Mouse (Mus musculus): ENCODE measurements around the gene Slc2a3. TPM values are rescaled to one million over a fixed set of nuclear protein-coding genes. Genes with fewer than 3 reads are reported as not detected.
A peak's percentile ranks its signal among the peaks of the same experiment; 100 is the strongest.
"Not testable (repeated sequence)": the region's sequence is repeated elsewhere in the genome, so short reads cannot be mapped to it uniquely, and the experiment has no call there.

Slc2a3 gene
- polyA plus RNA-seq, 1 experiment from 2014 or later = 9.3 TPM

- H3K4me1 ChIP-seq = peaks cover 23% of the 10 kb centered on the region
- H3K27ac ChIP-seq = no peak overlapping the region; the same call in 1 of the 2 replicates
- H3K4me3 ChIP-seq = no peak overlapping the region
- H3K9ac ChIP-seq = no peak overlapping the region
- WGBS = 50% methylated on average over 10 of the region's 10 CpGs
- H3K36me3 ChIP-seq (ENCODE audit: poor library complexity, severe bottlenecking) = no peaks in the 10 kb centered on the region
- peak; percentile 69 for ATAC-seq
- no peaks in the 10 kb centered on the region for H3K9me3 ChIP-seq (replicated peaks)
- no peak overlapping the region; the same call in 1 of the 2 replicates for H3K4me2 ChIP-seq
- H3K27me3 ChIP-seq = no peaks in the 10 kb centered on the region
Observed at GRCm38 (mm10) chr6:122769771-122770759, 31.4 kb downstream of the Slc2a3 start.

GRCm38 (mm10) chr6:122768256-122768655 is 33.2 kb downstream of the Slc2a3 start:
- H3K9ac ChIP-seq = no peak overlapping the region
- H3K36me3 ChIP-seq (ENCODE audit: poor library complexity, severe bottlenecking) = no peaks in the 10 kb centered on the region
- no peak for ATAC-seq
- no peak overlapping the region for H3K4me2 ChIP-seq
- 67% methylated on average over 5 of the region's 5 CpGs for WGBS
- H3K27me3 ChIP-seq = peaks cover 6% of the 10 kb centered on the region; the same call in 1 of the 2 replicates
- no peak overlapping the region for H3K4me3 ChIP-seq
- H3K9me3 ChIP-seq (replicated peaks) = no peaks in the 10 kb centered on the region
- peaks cover 26% of the 10 kb centered on the region for H3K4me1 ChIP-seq
- no peak overlapping the region for H3K27ac ChIP-seq

- not testable (repeated sequence) for ATAC-seq; H3K27ac ChIP-seq; H3K9me3 ChIP-seq (replicated peaks); H3K4me3 ChIP-seq; H3K36me3 ChIP-seq (ENCODE audit: poor library complexity, severe bottlenecking); H3K9ac ChIP-seq; H3K4me2 ChIP-seq; H3K27me3 ChIP-seq
- 51% methylated on average over 3 of the region's 3 CpGs for WGBS
- peaks cover 26% of the 10 kb centered on the region for H3K4me1 ChIP-seq
Observed at GRCm38 (mm10) chr6:122767012-122767411, 34.4 kb downstream of the Slc2a3 start.

- H3K36me3 ChIP-seq (ENCODE audit: poor library complexity, severe bottlenecking) = no peaks in the 10 kb centered on the region
- peaks cover 26% of the 10 kb centered on the region for H3K4me1 ChIP-seq
- no peak for ATAC-seq
- no peak overlapping the region for H3K27ac ChIP-seq
- H3K27me3 ChIP-seq = peaks cover 10% of the 10 kb centered on the region; the same call in 1 of the 2 replicates
- H3K4me3 ChIP-seq = no peak overlapping the region; the same call in 1 of the 2 replicates
- no peaks in the 10 kb centered on the region for H3K9me3 ChIP-seq (replicated peaks)
- peak overlapping the region; percentile 76 for H3K4me2 ChIP-seq
- H3K9ac ChIP-seq = no peak overlapping the region
- 10% methylated on average over 5 of the region's 5 CpGs for WGBS
Observed at GRCm38 (mm10) chr6:122766145-122766968, 35.1 kb downstream of the Slc2a3 start.

- Histone ChIP-seq H3K4me3 (peak overlapping the region; percentile 52), H3K27ac (peak overlapping the region; percentile 78), H3K9ac (peak overlapping the region; percentile 70), H3K27me3 (peaks cover 10% of the 10 kb centered on the region; the same call in 1 of the 2 replicates), H3K36me3 (ENCODE audit: poor library complexity, severe bottlenecking) (no peaks in the 10 kb centered on the region), H3K4me1 (peaks cover 25% of the 10 kb centered on the region), H3K4me2 (peak overlapping the region; percentile 76), H3K9me3 (replicated peaks) (no peaks in the 10 kb centered on the region)
- 4% methylated on average over 9 of the region's 9 CpGs for WGBS
- ATAC-seq = no peak
Observed at GRCm38 (mm10) chr6:122765298-122765956, 36.0 kb downstream of the Slc2a3 start.

- peaks cover 10% of the 10 kb centered on the region; the same call in 1 of the 2 replicates for H3K27me3 ChIP-seq
- H3K36me3 ChIP-seq (ENCODE audit: poor library complexity, severe bottlenecking) = no peaks in the 10 kb centered on the region
- peak overlapping the region; percentile 52 for H3K4me3 ChIP-seq
- peak; percentile 88 for ATAC-seq
- H3K9ac ChIP-seq = peak overlapping the region; percentile 70
- WGBS = under 1% methylated on average over 56 of the region's 56 CpGs
- peak overlapping the region; percentile 78 for H3K27ac ChIP-seq
- no peaks in the 10 kb centered on the region for H3K9me3 ChIP-seq (replicated peaks)
- H3K4me1 ChIP-seq = peaks cover 17% of the 10 kb centered on the region
- peak overlapping the region; percentile 76 for H3K4me2 ChIP-seq
Observed at GRCm38 (mm10) chr6:122764446-122765297, 36.8 kb downstream of the Slc2a3 start.

- H3K27ac ChIP-seq = peak overlapping the region; percentile 78; the same call in 1 of the 2 replicates
- no peaks in the 10 kb centered on the region for H3K36me3 ChIP-seq (ENCODE audit: poor library complexity, severe bottlenecking)
Observed at GRCm38 (mm10) chr6:122763844-122764445, 37.5 kb downstream of the Slc2a3 start.

GRCm38 (mm10) chr6:122762952-122763700 is 38.3 kb downstream of the Slc2a3 start:
- H3K27ac ChIP-seq = no peak overlapping the region
- H3K36me3 ChIP-seq (ENCODE audit: poor library complexity, severe bottlenecking) = no peaks in the 10 kb centered on the region
- peaks cover 10% of the 10 kb centered on the region; the same call in 1 of the 2 replicates for H3K27me3 ChIP-seq
- H3K9me3 ChIP-seq (replicated peaks) = no peaks in the 10 kb centered on the region
- H3K4me1 ChIP-seq = peaks cover 14% of the 10 kb centered on the region
- 80% methylated on average over 11 of the region's 11 CpGs for WGBS
- no peak overlapping the region for H3K4me2 ChIP-seq
- H3K4me3 ChIP-seq = no peak overlapping the region
- H3K9ac ChIP-seq = no peak overlapping the region
- no peak for ATAC-seq

More at GRCm38 (mm10) chr6:122763844-122764445, 37.5 kb downstream of the Slc2a3 start:
- Histone ChIP-seq H3K9me3 (replicated peaks) (no peaks in the 10 kb centered on the region), H3K4me1 (peaks cover 14% of the 10 kb centered on the region), H3K27me3 (peaks cover 10% of the 10 kb centered on the region; the same call in 1 of the 2 replicates), H3K9ac (peak overlapping the region; percentile 70), H3K4me2 (peak overlapping the region; percentile 76), H3K4me3 (peak overlapping the region; percentile 52)
- WGBS = 31% methylated on average over 17 of the region's 17 CpGs
- ATAC-seq = peak; percentile 31

- ATAC-seq = no peak
- no peaks in the 10 kb centered on the region for H3K9me3 ChIP-seq (replicated peaks)
- WGBS = 67% methylated on average over 3 of the region's 3 CpGs
Observed at GRCm38 (mm10) chr6:122762480-122762879, 39.0 kb downstream of the Slc2a3 start.

GRCm38 (mm10) chr6:122761901-122762300 is 39.5 kb downstream of the Slc2a3 start:
- peaks cover 10% of the 10 kb centered on the region; the same call in 1 of the 2 replicates for H3K27me3 ChIP-seq
- ATAC-seq = no peak
- no peak overlapping the region for H3K27ac ChIP-seq
- no peaks in the 10 kb centered on the region for H3K36me3 ChIP-seq (ENCODE audit: poor library complexity, severe bottlenecking)
- peaks cover 14% of the 10 kb centered on the region for H3K4me1 ChIP-seq
- H3K4me3 ChIP-seq = 0 out of 2 replicates have a peak overlapping the region, but pooled peaks have one; percentile 39
- no peak overlapping the region for H3K4me2 ChIP-seq
- no peaks in the 10 kb centered on the region for H3K9me3 ChIP-seq (replicated peaks)
- H3K9ac ChIP-seq = no peak overlapping the region

More at GRCm38 (mm10) chr6:122762480-122762879, 39.0 kb downstream of the Slc2a3 start:
- no peak overlapping the region for H3K4me3 ChIP-seq
- H3K27me3 ChIP-seq = peaks cover 10% of the 10 kb centered on the region; the same call in 1 of the 2 replicates
- H3K36me3 ChIP-seq (ENCODE audit: poor library complexity, severe bottlenecking) = no peaks in the 10 kb centered on the region
- peaks cover 14% of the 10 kb centered on the region for H3K4me1 ChIP-seq
- H3K9ac ChIP-seq = no peak overlapping the region
- no peak overlapping the region for H3K27ac ChIP-seq
- no peak overlapping the region for H3K4me2 ChIP-seq
